Mouse (Mus musculus): ENCODE data around the gene Pnlip.

Gene Pnlip

GRCm38 (mm10) chr19:58652198-58652597 lies at the start of gene Pnlip:
Pnlip (plus strand) TSS chr19:58652498.
- no peak for DNase-seq (ENCODE audit: low read depth, low spot score)

GRCm38 (mm10) chr19:58609716-58610115 lies 42.6 kb upstream of the Pnlip start:
- DNase-seq (ENCODE audit: low read depth, low spot score): no peak

- DNase-seq (ENCODE audit: low read depth, low spot score): no peak
Observed at GRCm38 (mm10) chr19:58612745-58613144, 39.6 kb upstream of the Pnlip start.

- no peak for DNase-seq (ENCODE audit: low read depth, low spot score)
Observed at GRCm38 (mm10) chr19:58616606-58617005, 35.7 kb upstream of the Pnlip start.

GRCm38 (mm10) chr19:58620661-58621060 lies 31.6 kb upstream of the Pnlip start:
- no peak for DNase-seq (ENCODE audit: low read depth, low spot score)

- DNase-seq (ENCODE audit: low read depth, low spot score): no peak
Observed at GRCm38 (mm10) chr19:58621646-58622045, 30.7 kb upstream of the Pnlip start.

GRCm38 (mm10) chr19:58624799-58625198 lies 27.5 kb upstream of the Pnlip start:
- DNase-seq (ENCODE audit: low read depth, low spot score): no peak

GRCm38 (mm10) chr19:58625254-58625947 lies 26.9 kb upstream of the Pnlip start:
- no peak for DNase-seq (ENCODE audit: low read depth, low spot score)

GRCm38 (mm10) chr19:58627406-58628337 lies 24.6 kb upstream of the Pnlip start:
- peak; percentile 56 for DNase-seq (ENCODE audit: low read depth, low spot score)

GRCm38 (mm10) chr19:58629351-58629773 lies 22.9 kb upstream of the Pnlip start:
- no peak for DNase-seq (ENCODE audit: low read depth, low spot score)

GRCm38 (mm10) chr19:58650036-58650435 lies 2.3 kb upstream of the Pnlip start:
- no peak for DNase-seq (ENCODE audit: low read depth, low spot score)

GRCm38 (mm10) chr19:58662098-58662497 lies 9.8 kb downstream of the Pnlip start:
- no peak for DNase-seq (ENCODE audit: low read depth, low spot score)

GRCm38 (mm10) chr19:58663317-58663716 lies 11.0 kb downstream of the Pnlip start:
- DNase-seq (ENCODE audit: low read depth, low spot score): no peak

GRCm38 (mm10) chr19:58664901-58665300 lies 12.6 kb downstream of the Pnlip start:
- no peak for DNase-seq (ENCODE audit: low read depth, low spot score)

GRCm38 (mm10) chr19:58674644-58675043 lies 22.3 kb downstream of the Pnlip start:
- no peak for DNase-seq (ENCODE audit: low read depth, low spot score)

GRCm38 (mm10) chr19:58677117-58677516 lies 24.8 kb downstream of the Pnlip start:
- no peak for DNase-seq (ENCODE audit: low read depth, low spot score)

- DNase-seq (ENCODE audit: low read depth, low spot score): no peak
Observed at GRCm38 (mm10) chr19:58688933-58689332, 36.6 kb downstream of the Pnlip start.

GRCm38 (mm10) chr19:58695314-58695713 lies 43.0 kb downstream of the Pnlip start:
- DNase-seq (ENCODE audit: low read depth, low spot score): no peak

- DNase-seq (ENCODE audit: low read depth, low spot score): no peak
Observed at GRCm38 (mm10) chr19:58696235-58696634, 43.9 kb downstream of the Pnlip start.

- DNase-seq (ENCODE audit: low read depth, low spot score): no peak
Observed at GRCm38 (mm10) chr19:58704556-58704955, 52.3 kb downstream of the Pnlip start.

GRCm38 (mm10) chr19:58708611-58709010 lies 56.3 kb downstream of the Pnlip start:
- no peak for DNase-seq (ENCODE audit: low read depth, low spot score)

GRCm38 (mm10) chr19:58717925-58718324 lies 65.6 kb downstream of the Pnlip start:
- DNase-seq (ENCODE audit: low read depth, low spot score): no peak

GRCm38 (mm10) chr19:58720439-58720838 lies 68.1 kb downstream of the Pnlip start:
- DNase-seq (ENCODE audit: low read depth, low spot score): no peak

Data from forelimb bud, embryonic 11.5 days (tissue).